Mouse (Mus musculus): ENCODE measurements around the gene Sbsn. TPM values are rescaled to one million over a fixed set of nuclear protein-coding genes. Genes with fewer than 3 reads are reported as not detected.

Sbsn gene
- total and polyA plus RNA-seq, 3 experiments = 1.6 to 2.3 (median 1.8) TPM

GRCm38 (mm10) chr7:30747525-30748204 is 3.6 kb upstream of the Sbsn start:
- no peak overlapping the region for H3K4me3 ChIP-seq
- DNase-seq = no peak
- H3K27me3 ChIP-seq (ENCODE audit: control insufficient read depth, insufficient read depth, low read length) = no peaks in the 10 kb centered on the region
- 84% methylated on average over 7 of the region's 7 CpGs for WGBS
- intact Hi-C loops (cut with DNase I) = no loop called here
- no peaks in the 10 kb centered on the region for H3K36me3 ChIP-seq (ENCODE audit: control insufficient read depth, insufficient read depth, low read length)
- H3K79me2 ChIP-seq (replicated peaks; ENCODE audit: control insufficient read depth, insufficient read depth, low read length) = no peaks in the 10 kb centered on the region
- no peaks in the 10 kb centered on the region for H3K4me1 ChIP-seq (ENCODE audit: control insufficient read depth, insufficient read depth, low read length)
- H3K27ac ChIP-seq = no peak overlapping the region
- H3K9ac ChIP-seq (ENCODE audit: low read depth, low read length) = no peak overlapping the region
- TF ChIP-seq CTCF (IDR thresholded peaks at IDR 0.05) = no peak
- no peak for TF ChIP-seq EP300 (IDR thresholded peaks at IDR 0.05; ENCODE audit: insufficient read depth, low read depth, low read length)
- TF ChIP-seq POLR2A (IDR thresholded peaks at IDR 0.05; ENCODE audit: insufficient read depth, low read depth, low read length) = no peak

- H3K27ac ChIP-seq = no peak overlapping the region
- H3K79me2 ChIP-seq (replicated peaks; ENCODE audit: control insufficient read depth, insufficient read depth, low read length) = no peaks in the 10 kb centered on the region
- no peak for DNase-seq
- 75% methylated on average over 13 of the region's 13 CpGs for WGBS
- no peak overlapping the region for H3K4me3 ChIP-seq
- H3K36me3 ChIP-seq (ENCODE audit: control insufficient read depth, insufficient read depth, low read length) = no peaks in the 10 kb centered on the region
- no peak overlapping the region for H3K9ac ChIP-seq (ENCODE audit: low read depth, low read length)
- TF ChIP-seq CTCF (IDR thresholded peaks at IDR 0.05) = no peak
- TF ChIP-seq POLR2A (IDR thresholded peaks at IDR 0.05; ENCODE audit: insufficient read depth, low read depth, low read length) = no peak
- TF ChIP-seq EP300 (IDR thresholded peaks at IDR 0.05; ENCODE audit: insufficient read depth, low read depth, low read length) = no peak
- H3K27me3 ChIP-seq (ENCODE audit: control insufficient read depth, insufficient read depth, low read length) = no peaks in the 10 kb centered on the region
- intact Hi-C loops (cut with DNase I) = no loop called here
- H3K4me1 ChIP-seq (ENCODE audit: control insufficient read depth, insufficient read depth, low read length) = no peaks in the 10 kb centered on the region
These were observed 1.3 kb upstream of the Sbsn start for GRCm38 (mm10) chr7:30749824-30750606.

GRCm38 (mm10) chr7:30757001-30757400 is 5.7 kb downstream of the Sbsn start:
- Histone ChIP-seq H3K9ac (ENCODE audit: low read depth, low read length) (no peak overlapping the region), H3K27ac (no peak overlapping the region), H3K4me3 (no peak overlapping the region), H3K27me3 (ENCODE audit: control insufficient read depth, insufficient read depth, low read length) (no peaks in the 10 kb centered on the region), H3K79me2 (replicated peaks; ENCODE audit: control insufficient read depth, insufficient read depth, low read length) (no peaks in the 10 kb centered on the region), H3K36me3 (ENCODE audit: control insufficient read depth, insufficient read depth, low read length) (no peaks in the 10 kb centered on the region), H3K4me1 (ENCODE audit: control insufficient read depth, insufficient read depth, low read length) (no peaks in the 10 kb centered on the region)
- WGBS = 79% methylated on average over 3 of the region's 3 CpGs
- intact Hi-C loops (cut with DNase I) = no loop called here
- no peak for DNase-seq
- TF ChIP-seq POLR2A (IDR thresholded peaks at IDR 0.05; ENCODE audit: insufficient read depth, low read depth, low read length) = no peak
- TF ChIP-seq CTCF (IDR thresholded peaks at IDR 0.05) = no peak
- no peak for TF ChIP-seq EP300 (IDR thresholded peaks at IDR 0.05; ENCODE audit: insufficient read depth, low read depth, low read length)

GRCm38 (mm10) chr7:30758853-30759252 is 7.6 kb downstream of the Sbsn start:
- no peak overlapping the region for H3K9ac ChIP-seq (ENCODE audit: low read depth, low read length)
- no peak for TF ChIP-seq EP300 (IDR thresholded peaks at IDR 0.05; ENCODE audit: insufficient read depth, low read depth, low read length)
- no peak for TF ChIP-seq POLR2A (IDR thresholded peaks at IDR 0.05; ENCODE audit: insufficient read depth, low read depth, low read length)
- TF ChIP-seq CTCF (IDR thresholded peaks at IDR 0.05) = peak; percentile 54
- intact Hi-C loops (cut with DNase I) = no loop called here
- H3K27ac ChIP-seq = no peak overlapping the region
- H3K79me2 ChIP-seq (replicated peaks; ENCODE audit: control insufficient read depth, insufficient read depth, low read length) = no peaks in the 10 kb centered on the region
- H3K36me3 ChIP-seq (ENCODE audit: control insufficient read depth, insufficient read depth, low read length) = no peaks in the 10 kb centered on the region
- no peak overlapping the region for H3K4me3 ChIP-seq
- DNase-seq = no peak
- 34% methylated on average over 4 of the region's 4 CpGs for WGBS
- no peaks in the 10 kb centered on the region for H3K4me1 ChIP-seq (ENCODE audit: control insufficient read depth, insufficient read depth, low read length)
- H3K27me3 ChIP-seq (ENCODE audit: control insufficient read depth, insufficient read depth, low read length) = no peaks in the 10 kb centered on the region

GRCm38 (mm10) chr7:30761769-30762352 is 10.6 kb downstream of the Sbsn start:
- Histone ChIP-seq H3K27me3 (ENCODE audit: control insufficient read depth, insufficient read depth, low read length) (0 out of 2 replicates have a peak, but pooled peaks cover 1% of the 10 kb centered on the region), H3K79me2 (replicated peaks; ENCODE audit: control insufficient read depth, insufficient read depth, low read length) (no peaks in the 10 kb centered on the region), H3K27ac (no peak overlapping the region), H3K4me3 (no peak overlapping the region), H3K9ac (ENCODE audit: low read depth, low read length) (no peak overlapping the region), H3K4me1 (ENCODE audit: control insufficient read depth, insufficient read depth, low read length) (no peaks in the 10 kb centered on the region), H3K36me3 (ENCODE audit: control insufficient read depth, insufficient read depth, low read length) (no peaks in the 10 kb centered on the region)
- intact Hi-C loops (cut with DNase I) = no loop called here
- TF ChIP-seq CTCF (IDR thresholded peaks at IDR 0.05) (no peak), EP300 (IDR thresholded peaks at IDR 0.05; ENCODE audit: insufficient read depth, low read depth, low read length) (no peak), POLR2A (IDR thresholded peaks at IDR 0.05; ENCODE audit: insufficient read depth, low read depth, low read length) (no peak)
- WGBS = 36% methylated on average over 4 of the region's 4 CpGs
- no peak for DNase-seq
